Mouse (Mus musculus): Measurements from ENCODE around the gene Cers3.

GRCm38 (mm10) chr7:66859220-66859619, 115.9 kb downstream of the Cers3 start:
- TF ChIP-seq USF1 (IDR thresholded peaks at IDR 0.05; ENCODE audit: low read depth, low read length), result no peak
- no peak for TF ChIP-seq ZKSCAN1 (IDR thresholded peaks at IDR 0.05; ENCODE audit: low read depth, low read length)
- no peak for TF ChIP-seq CHD2 (IDR thresholded peaks at IDR 0.05; ENCODE audit: low read length)
- no peak for TF ChIP-seq CTCF (IDR thresholded peaks at IDR 0.05 in 2 of 3, conservative IDR thresholded peaks at IDR 0.05 in 1 of 3; ENCODE audit: control insufficient read depth in 1 of 3, insufficient read depth in 1 of 3, low read depth in 2 of 3, low read length in 3 of 3, poor library complexity in 1 of 3, severe bottlenecking in 1 of 3)

All from MEL (cell line).